Mouse (Mus musculus) liver, embryonic 14.5 days (tissue): Measurements from ENCODE around the gene Gemin2.

ENCODE experiments used
- CTCF ChIP-seq: IDR thresholded peaks from 2 replicates; pipeline ENCODE4 v1.5.1; 2016; ENCODE audit warnings: antibody characterized with exemption, low read depth, control low read depth
- EP300 ChIP-seq: IDR thresholded peaks from 2 replicates; pipeline ENCODE4 v1.6.1; 2016; ENCODE audit warnings: antibody characterized with exemption, low read depth

DNA sequence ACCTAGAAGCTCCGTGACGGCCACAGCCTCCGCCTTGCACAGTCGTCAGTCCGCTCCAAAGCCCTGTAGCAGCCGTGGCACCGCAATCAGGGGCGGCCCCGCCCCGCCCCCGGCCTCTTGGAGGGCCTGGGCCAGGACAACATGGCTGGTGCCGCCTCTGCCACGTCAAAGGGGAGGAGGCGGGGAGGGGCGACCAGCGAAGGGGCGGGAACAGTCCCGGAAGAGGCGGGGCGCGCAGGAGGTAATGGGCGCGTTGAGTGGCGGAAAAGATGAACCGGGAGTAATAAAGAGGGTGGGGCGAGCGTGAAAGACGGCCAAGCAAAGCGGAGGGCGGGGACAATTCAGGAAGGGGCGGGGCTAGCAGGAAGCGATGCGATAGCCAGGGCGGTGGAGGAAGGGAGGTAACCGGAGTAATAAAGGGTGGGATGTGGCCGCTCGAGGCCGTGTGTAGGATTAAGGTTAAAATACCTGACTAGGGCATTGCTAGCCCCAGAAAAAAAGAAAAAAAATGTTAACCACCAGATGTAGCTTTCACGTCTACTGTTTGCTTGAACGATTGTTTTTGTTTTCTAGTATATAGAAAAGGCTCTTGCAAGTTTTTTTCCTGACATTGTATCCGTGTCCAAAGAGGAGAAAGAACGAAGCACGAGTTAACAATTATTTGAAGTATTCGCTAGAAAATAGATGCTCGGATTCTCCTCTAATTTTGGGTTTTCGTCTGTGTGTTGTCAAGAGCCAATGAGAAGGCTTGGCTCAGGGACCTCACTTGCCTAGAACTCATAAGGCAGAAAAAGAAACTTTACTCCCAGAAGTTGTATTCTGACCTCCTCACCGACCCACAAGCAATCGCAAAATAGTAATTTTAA is 1.1 kb upstream of the Gemin2 start, which contains the start of gene Sec23a:
- no peak for TF ChIP-seq EP300
- no peak for TF ChIP-seq CTCF
